Mouse (Mus musculus) embryo, embryonic 10.5 days (tissue): Measurements from ENCODE around the gene Gm973.
A peak's percentile ranks its signal among the peaks of the same experiment; 100 is the strongest.

Source experiments
- DNase-seq: peaks from one replicate; pipeline ENCODE4 v3.0.0-alpha.2; 2015; ENCODE audit warnings: low spot score

The Gm973 gene

DNA sequence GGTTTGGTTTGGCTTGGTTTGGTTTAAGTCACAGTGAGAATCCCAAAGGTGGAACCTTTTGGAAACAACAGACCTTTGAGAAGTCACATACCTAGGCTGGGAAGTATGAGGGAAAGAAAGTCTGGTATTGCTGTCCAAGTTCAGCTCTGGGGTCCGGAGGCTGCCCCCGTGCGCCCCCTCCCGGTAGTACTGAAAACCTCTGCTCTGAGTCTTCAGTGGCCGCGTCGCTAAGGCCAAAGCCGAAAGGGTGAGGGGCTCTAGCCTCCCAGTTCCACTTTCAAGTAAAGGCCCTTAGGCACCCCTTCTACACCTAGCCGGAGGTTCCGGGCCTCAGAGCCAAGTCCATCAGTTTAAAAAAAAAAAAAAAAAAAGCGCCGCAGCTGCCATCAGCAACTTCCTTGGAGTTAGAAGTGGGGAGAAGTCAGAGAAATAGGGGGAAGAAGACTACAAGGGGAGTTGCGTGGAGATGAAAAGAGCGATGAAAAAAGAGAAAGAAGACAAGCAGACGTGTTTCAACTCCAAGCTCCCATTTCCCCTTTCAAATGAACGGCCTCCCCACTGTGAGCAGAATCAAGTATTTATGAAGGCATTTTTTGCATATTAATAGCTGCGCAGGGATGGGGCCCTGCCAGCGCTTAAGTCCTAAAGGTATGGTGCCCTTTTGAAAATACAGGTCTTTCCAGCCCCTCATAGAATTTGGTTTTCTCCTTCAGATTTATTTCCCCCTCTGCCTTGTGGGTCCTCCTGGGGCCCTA is 68.8 kb downstream of the Gm973 start:
- DNase-seq, result peak; percentile 86

- DNase-seq, result no peak
Measured at GRCm38 (mm10) chr1:59589271-59589670, 73.2 kb downstream of the Gm973 start.

DNA sequence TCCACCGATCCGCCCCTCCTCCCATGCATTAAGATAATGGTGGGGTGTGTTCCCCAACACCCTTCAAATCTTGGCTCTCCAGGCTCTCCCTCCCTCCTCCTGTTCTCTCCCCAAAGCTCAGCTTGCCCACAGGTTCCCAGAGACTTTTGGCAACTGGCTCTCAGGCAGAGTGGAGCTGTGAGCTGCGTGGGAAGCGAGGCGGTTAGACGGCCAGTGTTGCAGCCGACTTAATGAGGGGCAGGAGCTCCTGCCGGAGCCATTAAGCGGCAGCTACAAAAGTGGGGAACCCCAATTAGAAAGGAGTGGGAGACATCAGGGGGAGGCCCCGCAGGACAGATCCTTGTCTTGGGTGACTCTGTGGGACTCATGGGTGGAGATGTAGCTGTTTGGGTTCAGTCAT is 76.3 kb downstream of the Gm973 start:
- peak; percentile 38 for DNase-seq

GRCm38 (mm10) chr1:59592876-59593275 is 76.8 kb downstream of the Gm973 start:
- no peak for DNase-seq

GRCm38 (mm10) chr1:59593622-59594035 is 77.6 kb downstream of the Gm973 start:
- DNase-seq, result no peak

DNA sequence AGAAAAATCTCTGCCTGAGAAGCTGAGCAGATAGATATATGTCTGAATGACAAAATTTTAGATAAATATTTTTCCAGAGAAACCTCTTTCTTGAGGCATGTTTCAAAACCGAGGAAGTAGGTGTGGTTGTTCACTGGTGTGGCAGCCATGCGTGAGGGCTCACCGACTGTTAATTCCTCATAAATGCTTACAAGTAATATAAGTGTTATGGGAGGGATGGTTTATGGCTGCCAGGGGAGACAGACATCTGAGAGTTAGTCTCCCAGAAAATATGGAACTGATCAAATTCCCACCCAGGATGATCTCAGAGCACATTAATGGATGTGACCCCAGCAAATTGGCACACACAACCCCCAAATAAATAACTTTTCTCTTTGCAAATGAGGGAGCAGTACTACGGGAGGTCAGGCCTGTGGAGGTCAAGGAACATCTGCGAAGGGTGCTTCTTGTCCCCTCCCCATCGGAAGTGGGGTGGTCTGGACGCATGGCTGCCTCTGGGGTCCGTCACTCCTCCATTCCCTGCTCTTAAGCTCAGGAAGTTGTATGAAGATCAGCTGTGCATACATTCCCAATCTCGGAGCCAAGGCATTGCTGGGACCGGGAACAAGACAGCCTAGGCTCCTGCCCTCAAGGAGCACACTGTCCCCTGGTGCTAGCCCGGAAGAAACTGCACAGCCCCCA is 78.7 kb downstream of the Gm973 start:
- no peak for DNase-seq

DNA sequence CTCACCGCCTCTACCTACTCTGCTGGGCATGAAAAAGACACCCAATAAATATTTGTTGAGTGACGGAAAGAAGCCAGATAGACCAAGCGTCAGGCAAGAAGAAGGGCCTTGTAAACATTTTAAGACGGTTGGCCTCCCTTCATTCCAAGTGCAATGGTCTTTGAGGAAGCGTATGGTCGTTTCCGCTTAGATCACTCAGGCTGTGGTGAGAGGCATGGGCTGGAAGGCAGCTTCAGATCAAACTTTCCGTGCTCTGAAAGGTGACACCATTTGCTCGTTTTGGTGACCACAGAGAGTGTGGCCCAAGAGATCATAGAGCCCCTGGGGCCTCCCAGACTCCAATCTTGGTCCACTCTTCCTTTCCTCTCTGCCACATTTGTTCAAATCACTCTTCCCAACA is 79.5 kb downstream of the Gm973 start:
- DNase-seq, result no peak

GRCm38 (mm10) chr1:59602531-59603416 is 86.7 kb downstream of the Gm973 start:
- DNase-seq, result no peak

- no peak for DNase-seq
Measured at GRCm38 (mm10) chr1:59603417-59603712, 87.3 kb downstream of the Gm973 start.

- peak; percentile 78 for DNase-seq
Measured at GRCm38 (mm10) chr1:59603893-59604292, 87.8 kb downstream of the Gm973 start.

- no peak for DNase-seq
Measured at GRCm38 (mm10) chr1:59606479-59606878, 90.4 kb downstream of the Gm973 start.

- no peak for DNase-seq
Measured at GRCm38 (mm10) chr1:59607071-59607470, 91.0 kb downstream of the Gm973 start.

DNA sequence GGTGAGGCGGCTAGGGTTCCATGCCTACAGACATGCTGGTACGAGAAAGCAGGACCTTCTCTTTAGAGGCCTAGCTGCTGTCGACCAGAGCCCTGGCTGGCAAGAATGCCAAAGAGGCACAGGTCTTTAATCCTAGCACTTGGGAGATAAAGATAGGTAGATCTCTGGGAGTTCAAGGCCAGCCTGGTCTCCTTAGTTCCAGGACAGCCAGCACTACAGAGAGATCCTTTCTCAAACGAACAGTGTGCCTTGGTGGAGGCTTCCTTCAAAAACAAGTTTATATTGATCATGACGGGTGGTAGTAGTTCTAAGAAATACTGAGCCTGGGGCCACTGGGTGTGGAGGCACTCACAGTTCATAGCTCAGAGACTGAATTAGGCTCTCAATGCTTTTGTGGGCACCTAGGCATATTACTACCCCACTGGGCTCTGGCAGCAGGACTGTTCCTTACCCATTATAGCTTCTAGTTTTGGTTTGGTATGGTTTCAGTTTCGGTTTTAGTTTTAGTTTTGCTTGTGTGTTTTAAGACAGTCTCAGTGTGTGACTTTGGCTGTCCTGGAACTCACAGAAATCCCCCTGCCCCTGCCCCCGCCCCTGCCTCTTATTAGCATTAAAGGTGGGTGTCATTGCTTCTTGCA is 92.2 kb downstream of the Gm973 start:
- DNase-seq, result no peak

DNA sequence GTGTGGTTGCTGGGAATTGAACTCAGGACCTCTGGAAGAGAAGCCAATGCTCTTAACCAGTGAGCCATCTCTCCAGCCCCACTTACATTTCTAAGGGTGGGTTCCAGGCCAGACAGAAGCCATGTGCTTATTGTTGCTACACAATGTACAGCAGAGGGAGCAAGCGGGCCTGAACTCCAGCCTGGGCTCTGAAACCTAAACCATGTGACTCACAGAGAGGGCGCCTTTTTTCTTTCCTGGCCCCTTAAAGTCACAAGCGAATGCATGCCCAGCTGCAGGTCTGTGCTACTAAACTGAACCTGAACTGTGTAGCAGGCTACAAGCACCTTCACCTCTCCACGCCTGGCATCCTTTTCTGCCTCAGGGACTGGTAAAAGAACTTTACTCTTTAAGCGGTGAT is 92.9 kb downstream of the Gm973 start:
- DNase-seq, result peak; percentile 51

DNA sequence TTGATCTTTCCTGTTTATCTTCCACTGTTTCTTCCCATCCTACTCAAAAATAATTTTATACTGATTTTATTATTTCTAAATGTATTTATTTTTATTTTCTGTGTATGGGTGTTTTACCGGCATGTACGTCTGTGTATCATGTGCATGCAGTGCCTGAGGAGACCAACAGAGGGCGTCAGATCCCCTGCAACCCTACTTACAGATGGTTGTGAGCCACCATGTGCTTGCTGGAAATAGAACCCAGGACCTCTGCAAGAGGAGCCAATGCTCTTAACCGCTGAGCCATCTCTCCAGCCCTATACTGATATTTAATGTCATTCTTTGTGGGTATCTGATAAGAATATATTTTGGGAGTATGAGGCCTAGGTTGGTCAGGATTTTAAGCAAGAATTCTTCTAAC is 93.4 kb downstream of the Gm973 start:
- no peak for DNase-seq

DNA sequence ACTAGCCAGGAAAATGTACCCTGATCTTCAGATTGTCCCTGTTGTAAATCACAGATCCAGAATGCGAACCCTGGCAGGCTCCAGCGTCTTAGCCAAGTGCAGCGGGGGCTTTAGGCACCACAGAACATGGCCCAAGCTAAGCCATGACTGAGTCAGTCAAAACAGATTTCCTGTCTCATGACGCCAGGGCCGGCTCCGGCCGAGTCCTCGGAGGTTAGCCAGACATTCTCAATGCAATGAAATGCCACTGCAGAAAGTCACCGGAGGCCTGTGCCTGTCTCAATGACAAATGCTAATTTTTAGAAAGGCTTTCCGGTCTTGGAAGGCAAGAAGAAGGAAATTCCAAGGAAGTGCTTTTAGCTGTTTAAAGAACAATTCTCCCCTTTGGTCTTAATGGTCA is 93.8 kb downstream of the Gm973 start:
- DNase-seq, result peak; percentile 33

DNA sequence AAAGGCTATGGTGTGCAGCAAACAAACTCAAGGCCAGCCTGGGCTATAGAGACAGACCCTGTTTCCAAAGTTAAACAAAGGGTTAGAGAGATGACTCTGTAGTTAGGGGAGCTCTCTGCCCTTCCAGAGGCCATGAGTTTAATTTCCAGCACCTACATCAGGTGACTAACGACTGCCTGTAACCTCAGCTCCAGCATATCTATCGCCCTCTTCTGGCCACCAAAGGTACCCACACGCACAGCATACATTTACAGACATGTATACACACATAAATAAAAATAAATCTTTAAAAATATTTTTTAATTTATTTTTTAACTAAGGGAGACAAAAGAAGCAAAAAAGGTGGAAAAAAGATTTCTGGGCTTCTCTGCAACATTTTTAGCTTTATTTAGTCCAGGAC is 94.9 kb downstream of the Gm973 start:
- no peak for DNase-seq

DNA sequence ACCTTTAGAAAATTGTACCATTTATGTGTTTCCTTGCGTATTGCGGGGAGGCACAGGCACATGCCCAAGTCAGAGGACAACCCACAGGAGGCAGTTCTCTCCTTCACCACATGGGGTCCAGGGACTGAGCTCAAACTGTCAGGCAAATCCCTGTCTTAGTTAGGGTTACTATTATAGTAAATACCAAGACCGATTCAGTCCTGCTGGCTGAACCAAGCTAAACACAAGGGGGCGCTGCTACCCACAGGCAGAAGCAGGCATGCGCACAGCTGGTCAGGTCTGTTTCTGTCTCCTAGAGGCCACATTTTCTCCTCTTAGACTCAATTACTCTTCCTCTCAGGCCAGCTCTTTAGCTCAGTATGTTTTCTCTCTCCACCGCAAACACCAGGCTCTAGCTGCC is 97.7 kb downstream of the Gm973 start:
- DNase-seq, result peak; percentile 77

- no peak for DNase-seq
Measured at GRCm38 (mm10) chr1:59615021-59615420, 99.0 kb downstream of the Gm973 start.

DNA sequence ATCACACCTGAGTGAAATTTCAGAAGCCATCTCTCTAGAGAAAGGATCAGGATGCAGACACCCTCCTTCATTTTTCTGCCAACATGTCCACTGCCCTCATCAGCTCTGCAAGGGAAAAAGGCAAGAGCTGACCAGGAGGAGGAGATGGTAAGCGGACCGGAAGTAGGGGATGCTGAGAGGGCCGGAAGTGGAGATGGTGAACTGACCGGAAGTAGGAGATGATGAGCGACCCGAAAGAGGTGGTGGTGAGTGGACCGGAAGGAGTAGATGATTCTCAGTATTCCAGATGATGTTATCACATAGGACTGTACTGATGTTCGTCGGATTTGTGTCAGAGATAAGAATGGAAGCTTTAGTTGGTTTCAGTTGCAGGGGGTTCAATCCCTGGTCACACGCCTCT is 103.1 kb downstream of the Gm973 start:
- no peak for DNase-seq

- peak; percentile 95 for DNase-seq
Measured at GRCm38 (mm10) chr1:59623325-59624017, 107.4 kb downstream of the Gm973 start.

GRCm38 (mm10) chr1:59625410-59625809 is 109.3 kb downstream of the Gm973 start:
- no peak for DNase-seq
